Mouse (Mus musculus): Measurements from ENCODE around the gene Rpp25l.

- TF ChIP-seq CTCF (IDR thresholded peaks at IDR 0.05; ENCODE audit: low read depth, low read length) (no peak), POLR2A (IDR thresholded peaks at IDR 0.05; ENCODE audit: extremely low read depth, insufficient read depth, low read length) (no peak)
Observed at GRCm38 (mm10) chr4:41671500-41671899, 41.8 kb downstream of the Rpp25l start.

All from liver, adult 2 months (tissue).